Mouse (Mus musculus) embryonic facial prominence, embryonic 11.5 days (tissue): ENCODE results near the gene 1700012P22Rik. TPM values are rescaled to one million over a fixed set of nuclear protein-coding genes. Genes with fewer than 3 reads are reported as not detected.

Experiments used
- ATAC-seq: fragments of 200-750 bp; cut with Nextera tagmentation; replicated peaks from 2 replicates; pipeline ENCODE4 v1.8.0; 2017; ENCODE audit warnings: low read depth; ENCODE audit not compliant: insufficient number of reproducible peaks, low FRiP score, low TSS enrichment
- DNase-seq: peaks from one replicate; pipeline ENCODE4 v3.0.0-alpha.2; 2015; ENCODE audit warnings: low spot score
- H3K27ac ChIP-seq: fragments of 300-500 bp; sonication (generic); replicated peaks from 2 replicates; pipeline ENCODE4 v1.5.1; 2014; ENCODE audit warnings: mild to moderate bottlenecking, low read depth, low read length, control low read depth
- H3K27me3 ChIP-seq: fragments of 300-500 bp; sonication (generic); 2 replicates; pipeline ENCODE4 v1.6.1; 2014; ENCODE audit warnings: mild to moderate bottlenecking, low read length, moderate library complexity, mixed read lengths; ENCODE audit not compliant: control insufficient read depth, insufficient read depth
- H3K36me3 ChIP-seq: fragments of 300-500 bp; sonication (generic); replicated peaks from 2 replicates; pipeline ENCODE4 v1.6.1; 2014; ENCODE audit warnings: low read depth, mild to moderate bottlenecking, low read length, moderate library complexity, mixed read lengths; ENCODE audit not compliant: control insufficient read depth, insufficient read depth
- H3K4me1 ChIP-seq: fragments of 300-500 bp; sonication (generic); 2 replicates; pipeline ENCODE4 v1.6.1; 2014; ENCODE audit warnings: low read length, mixed read lengths; ENCODE audit not compliant: control insufficient read depth, insufficient read depth
- H3K4me2 ChIP-seq: fragments of 300-500 bp; sonication (generic); 2 replicates; pipeline ENCODE4 v1.6.1; 2014; ENCODE audit warnings: low read depth, mild to moderate bottlenecking, control low read depth, low read length, moderate library complexity
- H3K4me3 ChIP-seq: fragments of 300-500 bp; sonication (generic); 2 replicates; pipeline ENCODE4 v1.5.1; 2014; ENCODE audit warnings: low read depth, low read length, control low read depth
- H3K9ac ChIP-seq: fragments of 300-500 bp; sonication (generic); replicated peaks from 2 replicates; pipeline ENCODE4 v1.6.1; 2014; ENCODE audit warnings: mild to moderate bottlenecking, control low read depth, low read length
- H3K9me3 ChIP-seq: fragments of 300-500 bp; sonication (generic); replicated peaks from 2 replicates; pipeline ENCODE4 v1.6.1; 2016; ENCODE audit warnings: mild to moderate bottlenecking, low read length, inconsistent platforms, mixed read lengths; ENCODE audit not compliant: control insufficient read depth
- WGBS: fragments of 180-500 bp; shearing (Covaris S2); extraction: QIAGEN DNeasy Blood & Tissue Kit; methylation state at CpG from one replicate; pipeline ENCODE4 v1.1.7; 2014; 5-methylcytosine and 5-hydroxymethylcytosine counted together
- polyA plus RNA-seq: library from polyadenylated mRNA; unstranded; fragments of >200 nt; fragmentation: Nextera tagmentation; extraction: Ambion mirVana; gene quantifications from 2 replicates; pipeline ENCODE4 v1.2.1, GENCODE M21; 2014

The 1700012P22Rik gene
- not detected in 2 replicates for polyA plus RNA-seq

DNA sequence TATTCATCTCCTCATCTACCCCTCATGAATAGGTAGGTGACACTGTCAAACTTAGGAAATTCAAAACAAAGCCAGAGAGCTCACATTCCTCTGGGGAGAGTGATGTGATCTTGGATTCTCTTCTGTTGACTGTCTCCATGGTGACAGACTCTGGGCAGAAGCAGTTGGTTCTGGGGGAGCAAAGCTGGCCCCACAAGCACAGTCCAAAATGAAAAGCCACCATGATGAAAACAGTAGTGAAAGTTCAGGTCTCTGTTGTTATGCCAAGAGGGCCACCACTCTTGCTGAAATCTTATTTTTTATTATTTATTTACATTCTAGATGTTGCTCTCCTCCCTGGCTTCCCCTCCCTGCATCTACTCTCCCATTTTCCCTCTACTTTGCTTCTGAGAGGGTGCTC lies at the start of gene 1700012P22Rik:
Gene 1700012P22Rik (minus strand): TSS at position 101 of the 400 bp plus-strand sequence.
- Histone ChIP-seq H3K4me2 (no peak within 1 kb of the TSS), H3K27ac (no peak within 1 kb of the TSS), H3K9me3 (no peaks in the 10 kb centered on the region), H3K4me3 (no peak within 1 kb of the TSS), H3K4me1 (no peaks in the 10 kb centered on the region), H3K9ac (no peak within 1 kb of the TSS), H3K36me3 (no peaks in the 10 kb centered on the region), H3K27me3 (no peaks in the 10 kb centered on the region)
- DNase-seq (no peak), ATAC-seq (no peak)

DNA sequence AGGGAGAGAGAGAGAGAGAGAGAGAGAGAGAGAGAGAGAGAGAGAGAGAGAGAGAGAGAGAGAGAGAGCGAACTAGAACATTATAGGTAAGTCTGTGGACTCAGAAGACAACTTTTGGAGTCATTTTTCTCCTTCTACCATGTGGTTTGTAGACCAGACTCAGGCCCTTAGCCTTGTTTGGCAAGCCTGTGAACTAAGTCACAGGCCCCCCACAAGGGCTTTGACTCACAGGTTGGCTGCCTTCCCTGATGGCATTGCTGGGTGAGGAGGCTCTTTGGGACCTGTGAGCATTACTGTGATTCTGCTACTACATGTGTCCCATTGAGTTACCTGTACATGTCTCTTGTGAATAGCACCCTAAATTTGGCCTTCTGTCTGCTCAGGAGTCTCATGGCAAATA lies 29.5 kb upstream of the 1700012P22Rik start:
- DNase-seq (no peak), ATAC-seq (no peak)
- WGBS: 62% methylated on average over 1 of the region's 1 CpGs
- Histone ChIP-seq H3K36me3 (no peaks in the 10 kb centered on the region), H3K4me1 (no peaks in the 10 kb centered on the region), H3K9ac (no peak overlapping the region), H3K27me3 (no peaks in the 10 kb centered on the region), H3K9me3 (no peaks in the 10 kb centered on the region; the same call in 1 of the 2 replicates), H3K4me3 (no peak overlapping the region), H3K27ac (no peak overlapping the region), H3K4me2 (no peak overlapping the region)

DNA sequence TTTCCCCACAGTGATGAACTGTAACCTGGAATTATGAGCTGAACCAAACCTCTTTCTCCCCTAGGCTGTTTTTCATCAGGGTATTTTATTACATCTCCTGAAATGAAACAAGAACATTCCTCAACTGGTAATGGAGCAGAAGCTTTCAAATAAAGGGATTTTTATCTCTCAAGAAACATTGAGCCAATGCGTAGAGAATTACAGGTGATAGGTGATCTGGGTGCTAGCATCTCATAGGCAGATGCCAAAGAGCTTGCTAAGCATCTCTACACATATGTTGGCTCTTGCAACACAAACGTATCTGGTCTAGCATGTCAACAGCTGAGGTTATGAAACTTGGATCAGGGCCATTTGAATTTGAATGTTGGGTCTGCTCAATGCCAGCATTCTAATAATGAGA lies 26.6 kb upstream of the 1700012P22Rik start:
- 80% methylated on average over 2 of the region's 2 CpGs for whole genome bisulfite sequencing
- no peaks in the 10 kb centered on the region for H3K36me3 ChIP-seq
- H3K27me3 ChIP-seq: no peaks in the 10 kb centered on the region
- no peak overlapping the region for H3K9ac ChIP-seq
- H3K9me3 ChIP-seq: no peaks in the 10 kb centered on the region; the same call in 1 of the 2 replicates
- no peaks in the 10 kb centered on the region for H3K4me1 ChIP-seq
- ATAC-seq (no peak), DNase-seq (no peak)
- no peak overlapping the region for H3K27ac ChIP-seq
- H3K4me3 ChIP-seq: no peak overlapping the region
- no peak overlapping the region for H3K4me2 ChIP-seq

DNA sequence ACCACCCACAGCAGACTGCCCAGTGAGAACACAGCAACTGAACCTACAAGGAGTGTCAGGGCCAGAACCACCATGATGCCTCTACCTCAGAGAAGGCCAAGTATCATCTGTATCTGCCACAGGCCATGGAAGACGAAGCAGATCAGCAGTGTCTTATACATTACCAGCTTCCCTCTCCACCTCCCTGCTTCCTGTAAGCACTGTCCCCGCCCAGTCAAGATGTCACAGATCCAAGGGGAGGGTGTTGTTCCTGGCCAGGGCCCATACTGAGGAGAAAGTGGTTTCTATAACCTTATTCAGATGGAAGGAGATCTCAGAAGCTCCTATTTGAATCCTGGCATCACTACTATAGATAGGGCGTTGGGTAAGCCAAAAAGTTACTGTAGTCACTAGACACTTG lies 25.1 kb upstream of the 1700012P22Rik start, which contains the start of gene Aadacl3:
Gene Aadacl3 (minus strand): TSS at position 101 of the 400 bp plus-strand sequence.
- Histone ChIP-seq H3K9me3 (no peaks in the 10 kb centered on the region; the same call in 1 of the 2 replicates), H3K27me3 (no peaks in the 10 kb centered on the region), H3K36me3 (no peaks in the 10 kb centered on the region), H3K9ac (no peak within 1 kb of the TSS), H3K27ac (no peak within 1 kb of the TSS), H3K4me3 (no peak within 1 kb of the TSS), H3K4me2 (no peak within 1 kb of the TSS), H3K4me1 (no peaks in the 10 kb centered on the region)
- ATAC-seq (no peak), DNase-seq (no peak)
- 72% methylated on average over 3 of the region's 3 CpGs for WGBS

DNA sequence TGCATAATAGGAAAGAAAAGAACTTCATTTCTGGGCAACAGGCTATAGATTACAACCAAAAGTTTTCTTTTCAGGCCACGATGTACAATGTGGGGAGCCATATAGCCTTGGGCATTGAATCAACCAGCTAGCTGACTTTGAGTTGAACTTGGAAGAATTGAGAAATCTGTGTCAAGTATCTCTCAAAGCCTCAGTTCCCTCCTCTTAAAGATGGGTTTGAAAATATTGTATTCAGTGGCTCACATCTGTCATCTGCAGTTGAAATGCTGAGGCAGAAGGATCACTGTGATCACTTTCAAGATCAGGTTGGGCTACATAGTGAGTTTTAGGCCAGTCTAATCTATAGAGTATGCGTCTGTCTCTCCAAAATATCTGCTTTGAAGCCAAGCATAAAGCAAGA lies 14.6 kb upstream of the 1700012P22Rik start, which contains the start of gene Gm9944:
Gene Gm9944 (minus strand): TSS at position 101 of the 400 bp plus-strand sequence.
- no peaks in the 10 kb centered on the region for H3K27me3 ChIP-seq
- H3K9ac ChIP-seq: no peak within 1 kb of the TSS
- 67% methylated on average over 2 of the region's 2 CpGs for WGBS
- H3K4me3 ChIP-seq: no peak within 1 kb of the TSS
- H3K4me1 ChIP-seq: no peaks in the 10 kb centered on the region
- no peak for ATAC-seq
- H3K36me3 ChIP-seq: no peaks in the 10 kb centered on the region
- H3K9me3 ChIP-seq: no peaks in the 10 kb centered on the region
- no peak within 1 kb of the TSS for H3K4me2 ChIP-seq
- H3K27ac ChIP-seq: no peak within 1 kb of the TSS
- DNase-seq: no peak

DNA sequence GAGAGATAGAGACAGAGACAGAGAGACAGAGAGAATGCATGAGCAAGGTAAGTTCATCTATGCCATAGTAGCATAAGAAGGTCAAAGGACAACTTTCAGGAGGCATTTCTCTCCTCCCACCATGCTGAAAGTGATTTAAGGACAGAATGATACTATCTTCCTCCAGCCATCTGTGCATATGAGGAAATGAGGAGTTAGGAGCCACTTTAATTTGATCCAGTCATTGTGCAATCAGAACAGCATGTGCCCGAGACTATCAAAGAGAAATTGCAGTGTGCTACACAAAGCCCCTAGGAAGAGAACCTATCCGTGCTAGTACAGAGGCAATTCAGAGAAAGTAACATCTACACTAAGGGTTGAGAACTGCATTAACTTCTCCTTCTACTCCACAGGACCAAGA lies 10.0 kb upstream of the 1700012P22Rik start:
- H3K4me1 ChIP-seq: no peaks in the 10 kb centered on the region
- H3K9me3 ChIP-seq: no peaks in the 10 kb centered on the region
- H3K27me3 ChIP-seq: no peaks in the 10 kb centered on the region
- ATAC-seq (no peak), DNase-seq (peak; percentile 4)
- H3K4me2 ChIP-seq: no peak overlapping the region
- H3K36me3 ChIP-seq: no peaks in the 10 kb centered on the region
- no peak overlapping the region for H3K9ac ChIP-seq
- no peak overlapping the region for H3K4me3 ChIP-seq
- no peak overlapping the region for H3K27ac ChIP-seq
- WGBS: 83% methylated on average over 2 of the region's 2 CpGs

DNA sequence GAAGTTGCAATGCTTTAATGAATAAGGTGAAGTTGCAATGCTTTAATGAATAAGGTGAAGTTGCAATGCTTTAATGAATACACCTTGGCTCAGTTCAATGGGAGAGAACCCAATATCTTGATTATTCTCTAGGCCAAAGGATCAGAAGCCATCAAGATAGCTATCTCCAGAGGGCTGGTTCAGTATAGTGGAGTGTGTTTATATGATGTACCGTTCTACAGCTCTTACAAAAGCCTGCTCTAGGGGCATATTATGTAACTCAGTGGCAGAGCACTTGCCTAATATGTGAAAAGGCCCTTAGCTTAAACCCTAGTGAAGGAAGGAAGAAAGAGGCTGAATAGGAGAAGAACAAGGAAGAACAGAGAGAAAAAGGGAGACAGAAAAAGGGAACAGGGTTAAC lies 3.0 kb upstream of the 1700012P22Rik start:
- DNase-seq (no peak), ATAC-seq (no peak)
- Histone ChIP-seq H3K9me3 (no peaks in the 10 kb centered on the region), H3K36me3 (no peaks in the 10 kb centered on the region), H3K9ac (no peak overlapping the region), H3K4me2 (no peak overlapping the region), H3K4me1 (no peaks in the 10 kb centered on the region), H3K27ac (no peak overlapping the region), H3K4me3 (no peak overlapping the region), H3K27me3 (no peaks in the 10 kb centered on the region)
- WGBS: 82% methylated on average over 1 of the region's 1 CpGs

DNA sequence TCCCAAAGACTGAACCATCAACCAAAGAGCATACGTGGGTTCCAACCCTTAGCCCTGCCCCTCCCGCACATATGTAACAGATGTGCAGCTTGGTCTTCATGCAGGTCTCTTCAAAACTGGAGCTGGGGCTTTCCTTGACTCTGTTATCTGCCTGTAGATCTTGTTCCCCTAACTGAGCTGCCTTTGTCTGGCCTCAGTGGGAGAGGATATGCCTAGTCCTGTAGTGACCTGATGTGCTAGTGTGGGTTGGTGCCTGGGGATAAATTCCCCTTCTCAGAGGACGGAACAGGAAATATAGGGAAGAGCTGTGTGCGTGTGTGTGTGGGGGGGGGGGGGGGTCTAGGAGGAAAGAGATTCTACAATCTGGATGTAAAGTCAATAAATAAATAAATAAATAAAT lies 2.5 kb upstream of the 1700012P22Rik start:
- no peak overlapping the region for H3K9ac ChIP-seq
- DNase-seq (no peak), ATAC-seq (0 out of 2 replicates have a peak, but pooled peaks have one; percentile 34)
- no peak overlapping the region for H3K27ac ChIP-seq
- no peak overlapping the region for H3K4me2 ChIP-seq
- no peaks in the 10 kb centered on the region for H3K4me1 ChIP-seq
- WGBS: 73% methylated on average over 4 of the region's 4 CpGs
- no peak overlapping the region for H3K4me3 ChIP-seq
- no peaks in the 10 kb centered on the region for H3K9me3 ChIP-seq
- H3K27me3 ChIP-seq: no peaks in the 10 kb centered on the region
- no peaks in the 10 kb centered on the region for H3K36me3 ChIP-seq
